Mouse (Mus musculus) embryo, embryonic 9.5 days (tissue): Measurements from ENCODE around the gene Mmp25.

Experiments used
- DNase-seq: peaks from one replicate; pipeline ENCODE4 v3.0.0-alpha.2; 2017; ENCODE audit errors: extremely low spot score

The Mmp25 gene

DNA sequence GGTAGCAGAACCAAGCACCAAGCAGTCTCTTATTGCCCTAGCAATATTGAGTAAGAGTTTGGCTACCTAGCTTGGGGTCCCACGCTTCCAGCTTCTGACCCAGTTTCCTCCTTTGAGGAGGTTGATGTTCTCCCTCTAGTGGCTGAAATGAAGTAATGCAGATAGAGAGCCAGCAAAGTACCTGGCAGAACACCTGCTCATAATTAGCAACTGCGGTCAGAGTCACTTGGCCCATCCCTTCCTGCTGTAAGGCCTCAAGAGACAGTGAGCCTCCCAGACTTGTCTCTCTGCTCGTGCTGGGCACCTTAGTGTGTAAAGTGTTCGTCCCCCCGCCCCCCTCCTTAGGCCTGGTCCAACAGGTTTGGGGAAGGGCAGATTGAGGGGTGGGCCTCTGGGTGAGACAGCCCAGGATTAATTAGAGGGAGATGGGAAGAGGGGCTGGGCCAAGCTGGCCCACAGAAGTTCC lies 19.5 kb upstream of the Mmp25 start:
- no peak for DNase-seq

DNA sequence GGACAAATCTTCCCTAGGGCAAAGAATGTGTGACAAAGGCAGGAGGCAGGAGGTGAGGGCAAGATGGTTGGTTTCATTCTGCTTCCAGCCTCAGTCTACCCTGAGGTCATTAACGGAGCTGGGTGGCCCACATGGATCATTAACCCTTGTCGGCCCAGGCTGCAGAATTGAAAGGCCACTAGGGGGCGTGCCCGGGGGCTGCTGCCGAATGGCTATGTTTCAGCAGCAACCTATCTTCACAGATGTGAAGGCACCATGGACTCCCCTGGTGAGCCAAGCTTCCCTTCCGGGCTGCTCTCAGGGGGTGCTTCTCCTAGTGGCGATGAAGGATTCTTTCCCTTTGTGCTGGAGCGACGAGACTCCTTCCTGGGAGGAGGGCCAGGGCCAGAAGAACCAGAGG lies 16.4 kb upstream of the Mmp25 start:
- no peak for DNase-seq

GRCm38 (mm10) chr17:23660876-23661200 lies 15.8 kb upstream of the Mmp25 start:
- no peak for DNase-seq

- DNase-seq = no peak
Observed at GRCm38 (mm10) chr17:23660117-23660875, 15.2 kb upstream of the Mmp25 start, which contains the start of gene Bicdl2. TSS of gene Bicdl2 (plus strand) at chr17:23660506.

DNA sequence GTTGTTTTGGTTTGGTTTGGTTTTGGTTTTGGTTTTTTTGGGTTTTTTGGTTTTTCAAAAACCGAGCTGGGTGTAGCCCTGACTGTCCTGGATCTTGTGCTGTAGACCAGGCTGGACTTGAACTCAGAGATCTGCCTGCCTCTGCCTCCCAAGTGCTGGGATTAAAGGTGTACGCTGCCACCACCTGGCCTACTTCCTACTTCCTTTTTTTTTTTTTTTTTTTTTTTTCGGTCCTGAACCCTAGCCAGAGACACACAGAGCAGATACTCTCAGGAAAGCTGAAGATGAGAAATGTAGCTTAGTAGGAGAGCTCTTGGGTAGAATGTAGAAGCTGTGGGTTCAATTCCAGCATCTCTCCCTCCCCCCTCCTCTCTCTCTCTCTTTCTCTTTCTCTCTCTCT lies 13.4 kb upstream of the Mmp25 start:
- no peak for DNase-seq

DNA sequence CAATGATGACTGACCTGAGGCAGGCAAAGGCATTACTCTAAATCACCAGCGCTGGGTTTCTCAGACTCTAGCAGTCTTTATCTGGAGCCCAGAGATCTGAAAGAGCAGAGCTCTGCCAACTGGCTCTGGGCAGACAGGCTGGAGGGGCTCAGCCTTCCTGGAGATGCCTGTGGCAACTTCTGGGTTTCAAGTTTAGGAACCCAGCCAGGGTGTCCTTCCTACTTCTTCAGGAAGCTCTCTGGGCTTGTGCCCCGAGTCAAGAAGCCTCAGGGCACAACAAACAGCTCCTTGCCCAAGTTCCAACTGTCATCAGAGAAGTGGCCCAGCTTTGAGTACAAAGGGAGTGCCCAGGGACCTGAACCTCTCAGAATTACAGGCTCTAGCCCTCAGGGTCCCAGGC lies 9.3 kb upstream of the Mmp25 start:
- DNase-seq = no peak

- DNase-seq = no peak
Observed at GRCm38 (mm10) chr17:23654001-23654400, 8.9 kb upstream of the Mmp25 start.

- DNase-seq = no peak
Observed at GRCm38 (mm10) chr17:23653324-23653723, 8.2 kb upstream of the Mmp25 start.

- DNase-seq = no peak
Observed at GRCm38 (mm10) chr17:23651363-23651762, 6.3 kb upstream of the Mmp25 start.

GRCm38 (mm10) chr17:23645894-23646293 lies 817 bp upstream of the Mmp25 start:
- no peak for DNase-seq

DNA sequence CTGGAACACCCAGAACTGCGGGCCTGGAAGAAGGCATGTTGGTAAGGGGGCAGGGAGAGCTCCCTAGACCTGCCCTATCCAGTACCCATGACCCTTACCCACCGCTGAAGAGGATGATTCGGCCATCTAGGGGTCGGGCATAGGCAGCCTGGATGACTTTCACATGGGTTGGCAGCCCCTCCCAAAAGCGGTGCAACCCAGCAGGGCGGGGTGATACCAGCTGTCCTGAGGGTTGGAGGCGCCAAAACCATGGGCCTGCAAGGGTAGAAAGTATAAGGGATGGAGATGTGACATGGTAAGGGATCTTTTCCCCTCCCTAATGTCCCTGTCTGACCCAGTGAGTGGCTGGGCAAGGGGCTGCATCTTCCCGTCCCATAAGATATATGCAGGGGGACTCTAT lies 13.8 kb downstream of the Mmp25 start:
- DNase-seq = no peak

GRCm38 (mm10) chr17:23630195-23631020 lies 14.7 kb downstream of the Mmp25 start:
- DNase-seq = peak; percentile 81

GRCm38 (mm10) chr17:23627813-23628212 lies 17.3 kb downstream of the Mmp25 start:
- no peak for DNase-seq

- DNase-seq = no peak
Observed at GRCm38 (mm10) chr17:23620351-23620750, 24.7 kb downstream of the Mmp25 start.

GRCm38 (mm10) chr17:23617087-23617486 lies 28.0 kb downstream of the Mmp25 start:
- DNase-seq = no peak

DNA sequence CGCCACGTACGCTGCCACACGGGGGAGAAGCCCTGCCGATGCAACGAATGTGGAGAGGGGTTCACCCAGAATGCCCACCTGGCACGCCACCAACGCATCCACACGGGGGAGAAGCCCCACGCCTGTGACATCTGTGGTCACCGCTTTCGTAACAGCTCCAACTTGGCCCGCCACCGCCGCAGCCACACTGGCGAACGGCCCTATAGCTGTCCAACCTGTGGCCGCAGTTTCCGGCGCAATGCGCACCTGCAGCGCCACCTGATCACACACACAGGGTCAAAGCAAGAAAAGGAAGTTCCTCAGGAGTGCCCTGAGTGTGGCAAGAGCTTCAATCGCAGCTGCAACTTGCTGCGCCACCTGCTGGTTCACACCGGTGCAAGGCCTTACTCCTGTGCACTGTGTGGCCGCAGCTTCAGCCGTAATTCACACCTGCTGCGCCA lies 34.7 kb downstream of the Mmp25 start:
- no peak for DNase-seq

- DNase-seq = no peak
Observed at GRCm38 (mm10) chr17:23609612-23610011, 35.5 kb downstream of the Mmp25 start.

- DNase-seq = no peak
Observed at GRCm38 (mm10) chr17:23605220-23605619, 39.9 kb downstream of the Mmp25 start.

GRCm38 (mm10) chr17:23604394-23604793 lies 40.7 kb downstream of the Mmp25 start:
- DNase-seq = no peak

- peak; percentile 42 for DNase-seq
Observed at GRCm38 (mm10) chr17:23603542-23603941, 41.5 kb downstream of the Mmp25 start.

- no peak for DNase-seq
Observed at GRCm38 (mm10) chr17:23603077-23603476, 42.0 kb downstream of the Mmp25 start.

DNA sequence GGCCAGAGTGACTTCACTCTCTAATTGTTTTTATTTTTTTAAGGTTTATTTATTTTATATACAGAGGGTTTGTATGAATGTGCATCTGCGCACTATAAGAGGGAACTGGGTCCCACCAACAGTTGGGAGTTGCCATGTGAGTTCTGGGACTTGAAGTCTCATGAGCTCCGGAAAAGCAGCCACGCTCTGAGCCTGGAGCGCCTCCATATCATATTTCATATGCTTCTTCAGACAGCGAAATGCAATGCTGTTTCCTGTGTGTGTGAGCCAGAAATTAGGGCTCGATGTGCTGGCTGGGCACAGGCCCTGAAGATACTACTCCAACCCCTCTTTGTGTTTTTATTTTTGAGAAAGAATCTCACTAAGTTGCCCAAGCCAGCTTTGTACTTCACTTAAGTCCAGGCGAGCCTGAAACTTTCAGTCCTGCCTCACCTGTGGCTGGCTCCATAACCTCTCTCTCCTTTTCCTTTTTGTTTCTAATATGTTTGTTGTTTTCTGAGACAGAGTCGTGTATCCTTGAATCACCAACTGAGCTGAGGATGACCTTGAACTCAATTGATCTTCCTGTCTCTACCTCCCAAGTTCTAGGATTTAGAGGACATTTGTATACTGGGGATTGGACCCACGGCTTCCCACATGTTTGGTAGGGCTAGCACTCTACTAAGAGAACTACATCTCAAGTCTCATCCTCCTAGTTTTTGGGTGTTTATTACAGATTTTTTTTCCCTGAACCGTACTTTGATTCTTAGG lies 43.1 kb downstream of the Mmp25 start:
- no peak for DNase-seq
